Mouse (Mus musculus): ENCODE data around the gene Thsd4. TPM values are rescaled to one million over a fixed set of nuclear protein-coding genes. Genes with fewer than 3 reads are reported as not detected.

Gene Thsd4
- polyA plus RNA-seq, 1 experiment, result 9.0 TPM

DNA sequence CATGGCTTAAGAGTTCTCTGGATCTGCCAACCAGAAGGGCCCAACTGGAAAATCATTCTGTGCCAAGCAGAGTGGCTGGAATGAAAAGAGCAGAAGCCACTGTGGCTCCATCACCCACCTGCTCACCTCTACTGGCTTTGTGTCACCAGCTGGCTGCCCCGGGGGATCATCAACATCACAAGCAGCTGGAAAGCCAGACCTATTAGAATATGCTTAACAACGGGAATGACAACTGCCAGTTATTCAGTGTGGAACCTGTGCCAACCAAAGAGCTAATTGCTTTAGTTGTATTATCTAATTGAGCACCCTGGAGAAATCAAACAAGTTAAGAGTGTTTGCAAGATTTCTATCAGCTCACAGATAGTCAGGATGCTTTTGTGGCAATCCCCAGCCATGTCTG lies 87.8 kb downstream of the Thsd4 start:
- WGBS, result 26% methylated on average over 2 of the region's 2 CpGs
- Histone ChIP-seq H3K27me3 (ENCODE audit: control insufficient read depth, insufficient read depth, low read length) (no peaks in the 10 kb centered on the region), H3K36me3 (ENCODE audit: control insufficient read depth, insufficient read depth, low read length) (no peaks in the 10 kb centered on the region), H3K27ac (ENCODE audit: insufficient read depth, low read depth, low read length) (no peak overlapping the region), H3K4me3 (ENCODE audit: low read depth, low read length) (no peak overlapping the region), H3K4me1 (ENCODE audit: control insufficient read depth, insufficient read depth, insufficient read length, low read length) (no peaks in the 10 kb centered on the region)
- TF ChIP-seq CTCF (IDR thresholded peaks at IDR 0.05; ENCODE audit: extremely low read depth, insufficient read length, insufficient replicate concordance, low read depth, low read length) (no peak), POLR2A (IDR thresholded peaks at IDR 0.05; ENCODE audit: low read depth, low read length) (no peak)

DNA sequence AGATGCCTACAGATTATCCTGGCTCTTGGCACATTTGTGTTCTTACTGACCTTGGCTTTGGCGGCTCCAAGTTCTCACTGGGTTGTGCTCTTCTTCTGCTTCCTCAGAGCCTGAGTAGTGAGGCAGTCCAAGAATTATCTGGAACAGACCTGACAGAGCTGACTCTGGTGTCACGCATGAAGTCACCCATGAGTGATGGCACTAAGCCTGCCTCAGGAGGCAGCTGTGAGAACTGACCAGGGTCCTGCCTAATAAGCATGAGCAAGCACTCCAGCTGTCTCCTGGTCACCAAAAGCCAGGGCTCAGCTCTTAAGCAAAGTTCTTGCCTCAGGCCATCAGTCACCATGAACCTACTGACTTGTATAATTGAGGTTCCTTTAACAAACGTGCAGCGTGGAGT lies 89.9 kb downstream of the Thsd4 start:
- Histone ChIP-seq H3K27ac (ENCODE audit: insufficient read depth, low read depth, low read length) (no peak overlapping the region), H3K27me3 (ENCODE audit: control insufficient read depth, insufficient read depth, low read length) (no peaks in the 10 kb centered on the region), H3K36me3 (ENCODE audit: control insufficient read depth, insufficient read depth, low read length) (no peaks in the 10 kb centered on the region), H3K4me1 (ENCODE audit: control insufficient read depth, insufficient read depth, insufficient read length, low read length) (no peaks in the 10 kb centered on the region), H3K4me3 (ENCODE audit: low read depth, low read length) (no peak overlapping the region)
- 83% methylated on average over 4 of the region's 4 CpGs for WGBS
- TF ChIP-seq POLR2A (IDR thresholded peaks at IDR 0.05; ENCODE audit: low read depth, low read length) (no peak), CTCF (IDR thresholded peaks at IDR 0.05; ENCODE audit: extremely low read depth, insufficient read length, insufficient replicate concordance, low read depth, low read length) (no peak)

DNA sequence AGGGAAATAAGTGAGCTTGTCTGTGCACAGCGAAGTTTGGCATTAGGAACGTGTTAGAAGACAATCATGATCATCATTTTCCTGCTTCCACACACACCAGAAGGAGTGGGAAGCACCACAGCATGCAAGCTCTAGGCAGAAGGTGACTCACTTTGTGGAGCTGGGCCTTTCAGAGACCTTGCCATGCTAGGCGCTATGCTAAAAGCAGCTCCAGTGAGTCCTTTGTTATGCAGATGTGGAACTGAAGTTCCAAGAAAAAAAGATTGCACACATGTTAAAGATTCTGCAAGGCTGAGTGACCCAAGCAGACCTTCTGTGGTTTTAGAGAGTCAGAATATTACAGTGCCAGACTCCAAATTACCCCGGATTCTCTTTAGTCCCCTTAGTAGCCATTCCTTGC lies 91.8 kb downstream of the Thsd4 start:
- Histone ChIP-seq H3K36me3 (ENCODE audit: control insufficient read depth, insufficient read depth, low read length) (no peaks in the 10 kb centered on the region), H3K4me3 (ENCODE audit: low read depth, low read length) (no peak overlapping the region), H3K4me1 (ENCODE audit: control insufficient read depth, insufficient read depth, insufficient read length, low read length) (no peaks in the 10 kb centered on the region), H3K27me3 (ENCODE audit: control insufficient read depth, insufficient read depth, low read length) (no peaks in the 10 kb centered on the region), H3K27ac (ENCODE audit: insufficient read depth, low read depth, low read length) (no peak overlapping the region)
- 92% methylated on average over 4 of the region's 4 CpGs for WGBS
- TF ChIP-seq CTCF (IDR thresholded peaks at IDR 0.05; ENCODE audit: extremely low read depth, insufficient read length, insufficient replicate concordance, low read depth, low read length) (no peak), POLR2A (IDR thresholded peaks at IDR 0.05; ENCODE audit: low read depth, low read length) (no peak)

DNA sequence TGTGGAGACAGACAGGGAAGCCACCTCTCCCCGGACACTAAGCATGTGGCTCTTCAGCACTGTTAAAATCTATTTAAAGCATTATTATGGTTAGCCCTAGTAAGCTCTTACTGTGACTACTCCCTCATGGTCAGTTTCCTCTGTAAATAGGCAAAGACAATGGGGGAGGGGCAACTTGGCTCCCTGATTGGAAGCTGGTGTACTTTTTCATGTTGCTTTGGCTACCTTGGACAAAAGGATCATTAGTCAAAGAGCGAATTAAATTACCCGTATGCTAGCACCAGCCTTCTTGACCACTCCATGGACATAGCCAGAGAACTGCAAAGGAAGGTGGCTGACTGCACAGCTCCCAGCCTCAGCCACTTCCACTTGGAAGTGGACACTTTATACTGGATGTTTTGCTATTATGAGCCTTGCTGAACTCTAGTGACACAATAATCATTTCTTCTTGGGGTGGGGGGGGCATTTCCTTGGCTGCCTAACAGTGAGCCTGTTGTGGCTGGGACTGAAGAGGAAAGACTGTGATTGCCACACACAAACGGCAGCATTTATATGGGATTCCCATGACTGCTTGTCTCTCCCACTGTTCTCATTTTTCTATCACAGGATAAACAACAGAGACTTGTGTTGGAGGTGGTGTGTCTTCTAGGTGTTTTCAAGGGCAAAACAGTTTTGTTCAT lies 107.6 kb downstream of the Thsd4 start:
- H3K4me1 ChIP-seq (ENCODE audit: control insufficient read depth, insufficient read depth, insufficient read length, low read length), result no peaks in the 10 kb centered on the region
- TF ChIP-seq POLR2A (IDR thresholded peaks at IDR 0.05; ENCODE audit: low read depth, low read length) (no peak), CTCF (IDR thresholded peaks at IDR 0.05; ENCODE audit: extremely low read depth, insufficient read length, insufficient replicate concordance, low read depth, low read length) (no peak)
- WGBS, result 67% methylated on average over 4 of the region's 4 CpGs
- no peaks in the 10 kb centered on the region for H3K36me3 ChIP-seq (ENCODE audit: control insufficient read depth, insufficient read depth, low read length)
- no peak overlapping the region for H3K4me3 ChIP-seq (ENCODE audit: low read depth, low read length)
- H3K27ac ChIP-seq (ENCODE audit: insufficient read depth, low read depth, low read length), result no peak overlapping the region
- no peaks in the 10 kb centered on the region for H3K27me3 ChIP-seq (ENCODE audit: control insufficient read depth, insufficient read depth, low read length)

DNA sequence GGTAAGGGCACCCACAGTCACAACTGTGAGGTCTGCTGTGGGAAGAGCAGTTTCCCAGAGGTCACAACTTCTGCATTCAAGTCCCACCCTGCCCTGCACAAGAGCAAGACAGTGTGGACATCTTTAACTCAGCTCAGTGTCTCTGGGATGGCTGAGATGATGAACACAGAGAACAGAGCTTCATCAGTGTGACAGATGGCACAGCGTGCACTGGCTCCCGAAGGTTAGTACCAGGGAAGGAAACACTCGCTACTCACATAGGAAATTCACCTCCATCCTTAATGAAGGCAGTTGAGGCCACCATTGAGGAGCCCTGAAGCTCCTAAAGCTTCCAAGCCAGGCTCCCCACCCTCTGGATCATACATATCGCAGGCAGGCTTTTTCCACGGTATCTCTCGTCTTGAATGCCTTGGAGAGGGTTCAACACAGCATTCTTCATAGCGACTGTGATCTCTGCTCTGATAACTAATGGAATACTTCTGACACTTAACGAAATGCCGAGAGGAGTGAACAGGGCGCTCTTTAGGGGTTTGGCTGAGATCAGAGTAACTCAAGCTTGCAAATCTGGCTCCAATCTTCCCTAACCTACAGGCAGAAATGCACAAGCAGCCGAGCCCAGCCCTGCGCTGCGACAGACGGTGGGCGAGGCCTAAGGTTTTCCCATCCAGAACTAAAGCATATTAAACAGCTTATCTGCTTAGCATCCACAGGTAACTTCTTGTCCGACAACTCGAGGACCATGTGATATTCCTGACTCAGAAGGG lies 110.8 kb downstream of the Thsd4 start:
- TF ChIP-seq POLR2A (IDR thresholded peaks at IDR 0.05; ENCODE audit: low read depth, low read length) (no peak), CTCF (IDR thresholded peaks at IDR 0.05; ENCODE audit: extremely low read depth, insufficient read length, insufficient replicate concordance, low read depth, low read length) (no peak)
- WGBS, result 76% methylated on average over 17 of the region's 17 CpGs
- H3K4me3 ChIP-seq (ENCODE audit: low read depth, low read length), result no peak overlapping the region
- H3K27ac ChIP-seq (ENCODE audit: insufficient read depth, low read depth, low read length), result no peak overlapping the region
- H3K4me1 ChIP-seq (ENCODE audit: control insufficient read depth, insufficient read depth, insufficient read length, low read length), result no peaks in the 10 kb centered on the region
- no peaks in the 10 kb centered on the region for H3K27me3 ChIP-seq (ENCODE audit: control insufficient read depth, insufficient read depth, low read length)
- no peaks in the 10 kb centered on the region for H3K36me3 ChIP-seq (ENCODE audit: control insufficient read depth, insufficient read depth, low read length)

DNA sequence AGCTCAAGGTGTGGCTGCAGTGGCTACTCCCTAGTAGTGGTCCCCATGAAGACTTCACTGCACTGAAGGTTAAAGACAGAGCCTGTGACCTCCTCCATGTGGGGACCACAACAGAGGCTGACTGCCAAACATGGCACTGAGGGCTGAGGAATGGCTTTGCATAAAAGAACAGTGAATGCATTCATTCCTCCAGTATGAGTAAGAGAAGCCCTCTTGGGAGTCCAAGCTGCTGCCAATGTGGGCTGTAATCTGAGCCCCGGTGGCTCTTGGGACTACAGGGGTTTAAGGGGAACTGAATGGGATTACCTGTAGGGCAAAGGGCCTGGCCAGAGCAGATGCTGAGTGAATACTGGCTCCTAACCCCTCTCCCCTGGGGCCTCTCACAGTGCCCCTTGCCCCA lies 114.5 kb downstream of the Thsd4 start:
- 59% methylated on average over 1 of the region's 1 CpGs for WGBS
- Histone ChIP-seq H3K27ac (ENCODE audit: insufficient read depth, low read depth, low read length) (no peak overlapping the region), H3K36me3 (ENCODE audit: control insufficient read depth, insufficient read depth, low read length) (no peaks in the 10 kb centered on the region), H3K4me1 (ENCODE audit: control insufficient read depth, insufficient read depth, insufficient read length, low read length) (no peaks in the 10 kb centered on the region), H3K4me3 (ENCODE audit: low read depth, low read length) (no peak overlapping the region), H3K27me3 (ENCODE audit: control insufficient read depth, insufficient read depth, low read length) (no peaks in the 10 kb centered on the region)
- no peak for TF ChIP-seq CTCF (IDR thresholded peaks at IDR 0.05; ENCODE audit: extremely low read depth, insufficient read length, insufficient replicate concordance, low read depth, low read length)
- no peak for TF ChIP-seq POLR2A (IDR thresholded peaks at IDR 0.05; ENCODE audit: low read depth, low read length)

DNA sequence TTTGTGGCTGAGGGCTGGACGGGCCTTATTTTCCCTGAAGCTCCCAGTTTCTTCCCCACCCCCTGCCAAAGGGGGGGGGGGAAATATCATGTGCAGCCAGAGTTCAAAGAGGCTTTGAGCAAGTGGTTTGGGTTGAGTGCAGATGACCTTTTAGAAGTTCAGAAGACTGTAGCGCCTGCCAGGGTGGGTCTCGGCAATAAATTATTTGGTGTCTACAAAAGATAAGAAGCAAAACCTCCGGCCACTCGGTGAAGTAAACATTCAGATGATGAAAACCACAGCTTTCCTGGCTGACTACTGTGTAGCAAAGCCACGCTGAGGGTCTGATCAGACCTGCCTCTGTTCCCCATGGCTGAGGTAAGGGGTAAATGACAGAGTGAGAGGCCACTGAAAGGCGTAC lies 116.1 kb downstream of the Thsd4 start:
- 17% methylated on average over 7 of the region's 7 CpGs for whole genome bisulfite sequencing
- Histone ChIP-seq H3K36me3 (ENCODE audit: control insufficient read depth, insufficient read depth, low read length) (no peaks in the 10 kb centered on the region), H3K4me1 (ENCODE audit: control insufficient read depth, insufficient read depth, insufficient read length, low read length) (no peaks in the 10 kb centered on the region), H3K4me3 (ENCODE audit: low read depth, low read length) (no peak overlapping the region), H3K27me3 (ENCODE audit: control insufficient read depth, insufficient read depth, low read length) (no peaks in the 10 kb centered on the region), H3K27ac (ENCODE audit: insufficient read depth, low read depth, low read length) (no peak overlapping the region)
- TF ChIP-seq CTCF (IDR thresholded peaks at IDR 0.05; ENCODE audit: extremely low read depth, insufficient read length, insufficient replicate concordance, low read depth, low read length), result no peak
- TF ChIP-seq POLR2A (IDR thresholded peaks at IDR 0.05; ENCODE audit: low read depth, low read length), result no peak

Data from small intestine, adult 2 months (tissue).